Mouse (Mus musculus) embryonic fibroblast, embryonic 13.5 days (primary cell): ENCODE results near the gene Rngtt.

Experiments used
- CTCF ChIP-seq: IDR thresholded peaks from 2 replicates; pipeline ENCODE4 v1.5.1; 2011; ENCODE audit warnings: mild to moderate bottlenecking, control low read depth, low read length, moderate library complexity, borderline replicate concordance; ENCODE audit not compliant: insufficient read depth
- POLR2A ChIP-seq: IDR thresholded peaks from 2 replicates; pipeline ENCODE4 v1.6.1; 2011; ENCODE audit warnings: low read depth, mild to moderate bottlenecking, control low read depth, low read length, moderate library complexity

DNA sequence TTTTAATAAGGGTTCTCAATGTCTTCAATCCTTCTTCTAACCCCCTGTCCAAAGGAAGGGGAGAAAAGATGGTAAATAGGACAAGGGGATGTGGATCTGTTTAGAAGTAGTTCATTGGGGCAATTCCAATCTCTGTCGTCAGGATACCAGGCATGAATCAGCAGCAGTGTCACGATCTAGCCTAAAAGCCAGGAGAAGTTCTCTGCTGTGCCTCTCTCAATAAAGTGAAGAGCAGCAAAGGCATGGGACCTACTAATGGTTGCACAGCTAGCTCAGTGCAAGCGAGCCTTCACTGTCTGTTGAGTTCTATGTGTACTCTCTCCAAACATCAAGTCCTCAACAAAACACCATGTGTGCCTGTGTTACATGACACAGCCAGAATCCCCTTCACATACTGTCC lies 158.0 kb downstream of the Rngtt start:
- TF ChIP-seq CTCF (no peak), POLR2A (no peak)
